Mouse (Mus musculus) cerebellum, adult 2 months (tissue): ENCODE measurements around the gene Arl8a.

Experiments used
- CTCF ChIP-seq: fragments of 200-500 bp; IDR thresholded peaks from 2 replicates; pipeline ENCODE4 v1.5.1; 2011; ENCODE audit warnings: low read depth, mild to moderate bottlenecking, control low read depth, low read length, moderate library complexity, borderline replicate concordance; ENCODE audit not compliant: insufficient read depth
- POLR2A ChIP-seq: fragments of 200-500 bp; IDR thresholded peaks from 2 replicates; pipeline ENCODE4 v1.6.1; 2011; ENCODE audit warnings: low read length, control low read depth, borderline replicate concordance; ENCODE audit not compliant: insufficient read depth

DNA sequence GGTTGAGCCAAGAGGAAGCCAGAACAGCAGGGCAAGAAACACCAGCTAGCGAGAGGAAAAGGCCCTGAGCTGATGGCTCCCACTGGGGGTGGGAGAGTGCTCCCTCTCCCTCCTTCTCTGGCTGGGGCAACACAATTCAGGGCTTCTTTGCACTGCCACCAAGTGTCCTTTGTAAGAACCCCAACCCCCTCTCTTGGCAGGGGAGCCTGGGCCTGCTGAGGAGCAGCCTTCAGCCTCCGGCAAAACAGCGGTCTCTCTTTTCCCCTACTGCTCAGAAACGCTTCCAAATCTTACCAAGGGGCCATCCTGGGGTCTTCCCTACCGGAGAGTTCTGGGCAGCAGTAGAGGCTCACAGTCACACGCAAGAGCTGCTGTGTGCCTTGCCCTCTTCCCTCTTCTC, 16.1 kb downstream of the Arl8a start:
- TF ChIP-seq CTCF (no peak), POLR2A (no peak)
